Mouse (Mus musculus): ENCODE measurements around the gene Catsper1. TPM values are rescaled to one million over a fixed set of nuclear protein-coding genes. Genes with fewer than 3 reads are reported as not detected.
"Not testable (repeated sequence)": the region's sequence is repeated elsewhere in the genome, so short reads cannot be mapped to it uniquely, and the experiment has no call there.

Catsper1 gene
- polyA plus RNA-seq, 1 experiment from 2014 or later: not detected

DNA sequence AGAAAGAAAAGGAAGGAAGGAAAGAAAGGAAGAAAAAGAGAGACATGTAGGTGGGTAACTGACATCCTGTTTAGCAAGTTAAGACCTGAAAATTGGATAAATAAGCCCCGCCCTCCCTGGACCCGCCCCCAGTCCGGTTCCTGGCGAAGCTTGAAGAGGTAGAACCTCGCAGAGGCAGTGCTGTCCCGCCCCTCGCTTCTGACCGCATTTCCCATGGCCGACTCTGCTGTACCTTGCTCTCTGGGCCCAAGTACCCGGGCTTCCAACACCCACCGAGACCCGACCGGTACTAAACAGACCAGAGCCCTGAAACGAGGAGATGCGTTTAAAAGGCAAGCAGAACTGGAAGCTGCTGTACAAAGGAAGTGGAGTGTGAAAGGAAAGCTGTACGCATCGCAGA is 11.7 kb upstream of the Catsper1 start:
- Histone ChIP-seq H3K36me3 (no peaks in the 10 kb centered on the region), H3K4me1 (no peaks in the 10 kb centered on the region), H3K4me2 (replicated peaks) (no peak overlapping the region), H3K9me3 (no peaks in the 10 kb centered on the region), H3K4me3 (no peak overlapping the region), H3K27ac (no peak overlapping the region), H3K9ac (no peak overlapping the region), H3K27me3 (no peaks in the 10 kb centered on the region)
- no peak for ATAC-seq (ENCODE audit: low FRiP score, low read depth)
- WGBS: 59% methylated on average over 17 of the region's 17 CpGs

- no peaks in the 10 kb centered on the region for H3K36me3 ChIP-seq
- no peaks in the 10 kb centered on the region for H3K4me1 ChIP-seq
- no peak overlapping the region for H3K27ac ChIP-seq
- H3K4me3 ChIP-seq: no peak overlapping the region
- no peak overlapping the region for H3K9ac ChIP-seq
- H3K27me3 ChIP-seq: no peaks in the 10 kb centered on the region
- WGBS: 73% methylated on average over 19 of the region's 19 CpGs
- H3K9me3 ChIP-seq: no peaks in the 10 kb centered on the region
- no peak overlapping the region for H3K4me2 ChIP-seq (replicated peaks)
- no peak for ATAC-seq (ENCODE audit: low FRiP score, low read depth)
Observed at GRCm38 (mm10) chr19:5327970-5328369, 7.6 kb upstream of the Catsper1 start.

DNA sequence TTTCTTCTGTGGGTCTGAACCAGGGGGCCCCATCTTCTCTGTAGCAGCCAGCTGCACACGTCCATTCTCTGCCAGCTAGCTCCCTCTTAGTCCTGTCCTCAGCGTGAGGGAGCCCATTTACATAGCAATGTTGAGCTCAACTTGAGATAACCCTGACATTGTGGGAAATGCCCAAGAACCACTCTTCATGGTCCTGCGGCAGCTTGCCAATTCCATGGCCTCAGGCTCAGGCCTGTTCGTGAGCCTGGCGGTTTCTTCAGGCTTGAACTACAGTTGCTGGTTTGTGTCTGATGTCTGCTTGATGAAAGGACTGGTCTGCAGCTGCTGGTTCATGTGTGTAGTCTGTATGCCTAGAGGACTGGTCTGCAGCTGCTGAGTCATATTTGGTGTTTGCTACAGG is 800 bp upstream of the Catsper1 start:
- no peak for ATAC-seq (ENCODE audit: low FRiP score, low read depth)
- no peak overlapping the region for H3K27ac ChIP-seq
- WGBS: 63% methylated on average over 5 of the region's 5 CpGs
- H3K27me3 ChIP-seq: no peaks in the 10 kb centered on the region
- H3K4me1 ChIP-seq: no peaks in the 10 kb centered on the region
- H3K36me3 ChIP-seq: no peaks in the 10 kb centered on the region
- H3K9ac ChIP-seq: 0 out of 2 replicates have a peak overlapping the region, but pooled peaks have one; percentile 13
- no peak overlapping the region for H3K4me3 ChIP-seq
- no peaks in the 10 kb centered on the region for H3K9me3 ChIP-seq
- no peak overlapping the region for H3K4me2 ChIP-seq (replicated peaks)

- no peak for ATAC-seq (ENCODE audit: low FRiP score, low read depth)
- Histone ChIP-seq H3K4me2 (replicated peaks) (no peak overlapping the region), H3K4me1 (no peaks in the 10 kb centered on the region), H3K27me3 (no peaks in the 10 kb centered on the region), H3K9ac (no peak overlapping the region), H3K9me3 (no peaks in the 10 kb centered on the region), H3K27ac (no peak overlapping the region), H3K36me3 (no peaks in the 10 kb centered on the region), H3K4me3 (no peak overlapping the region)
- 20% methylated on average over 5 of the region's 5 CpGs for WGBS
Observed at GRCm38 (mm10) chr19:5337975-5338374, 2.4 kb downstream of the Catsper1 start.

- WGBS: 86% methylated on average over 7 of the region's 7 CpGs
Observed at GRCm38 (mm10) chr19:5341360-5341759, 5.8 kb downstream of the Catsper1 start.

GRCm38 (mm10) chr19:5345297-5346131 is 10.0 kb downstream of the Catsper1 start:
- Histone ChIP-seq H3K27me3 (peaks cover 21% of the 10 kb centered on the region), H3K36me3 (no peaks in the 10 kb centered on the region), H3K9me3 (no peaks in the 10 kb centered on the region), H3K4me3 (no peak overlapping the region), H3K27ac (no peak overlapping the region), H3K4me1 (peaks cover 9% of the 10 kb centered on the region), H3K9ac (no peak overlapping the region), H3K4me2 (replicated peaks) (no peak overlapping the region)
- ATAC-seq (ENCODE audit: low FRiP score, low read depth): peak; percentile 36; the same call in 1 of the 2 replicates
- 79% methylated on average over 6 of the region's 6 CpGs for WGBS

More at GRCm38 (mm10) chr19:5341360-5341759, 5.8 kb downstream of the Catsper1 start:
- ATAC-seq (ENCODE audit: low FRiP score, low read depth): no peak
- Histone ChIP-seq H3K27me3 (no peaks in the 10 kb centered on the region), H3K4me3 (no peak overlapping the region), H3K36me3 (no peaks in the 10 kb centered on the region), H3K9me3 (no peaks in the 10 kb centered on the region), H3K27ac (no peak overlapping the region), H3K9ac (no peak overlapping the region), H3K4me2 (replicated peaks) (no peak overlapping the region), H3K4me1 (no peaks in the 10 kb centered on the region)

DNA sequence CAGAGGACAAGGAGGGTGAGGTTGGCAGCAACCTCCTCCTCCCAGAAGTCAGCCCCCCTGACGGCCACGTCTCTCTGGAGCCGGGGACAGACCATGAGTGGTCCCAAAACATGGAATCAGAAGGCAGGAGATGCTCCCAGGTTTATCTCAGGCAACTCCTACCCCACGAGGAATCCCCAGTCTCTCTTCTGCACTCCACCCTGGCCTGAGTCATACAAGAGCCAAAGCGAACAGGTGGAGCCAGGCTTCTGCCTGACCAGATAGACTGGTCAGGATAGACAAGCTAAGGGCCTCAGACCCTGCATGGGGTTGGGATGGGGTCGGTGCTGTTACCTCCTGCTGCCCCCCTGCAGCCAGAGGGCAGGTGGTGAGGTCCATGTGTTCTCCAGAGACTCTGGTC is 12.5 kb downstream of the Catsper1 start:
- H3K9ac ChIP-seq: no peak overlapping the region
- no peaks in the 10 kb centered on the region for H3K9me3 ChIP-seq
- H3K4me3 ChIP-seq: no peak overlapping the region
- peaks cover 9% of the 10 kb centered on the region for H3K4me1 ChIP-seq
- peaks cover 21% of the 10 kb centered on the region for H3K27me3 ChIP-seq
- no peak overlapping the region for H3K4me2 ChIP-seq (replicated peaks)
- no peaks in the 10 kb centered on the region for H3K36me3 ChIP-seq
- no peak overlapping the region for H3K27ac ChIP-seq
- ATAC-seq (ENCODE audit: low FRiP score, low read depth): no peak
- WGBS: 85% methylated on average over 6 of the region's 6 CpGs

DNA sequence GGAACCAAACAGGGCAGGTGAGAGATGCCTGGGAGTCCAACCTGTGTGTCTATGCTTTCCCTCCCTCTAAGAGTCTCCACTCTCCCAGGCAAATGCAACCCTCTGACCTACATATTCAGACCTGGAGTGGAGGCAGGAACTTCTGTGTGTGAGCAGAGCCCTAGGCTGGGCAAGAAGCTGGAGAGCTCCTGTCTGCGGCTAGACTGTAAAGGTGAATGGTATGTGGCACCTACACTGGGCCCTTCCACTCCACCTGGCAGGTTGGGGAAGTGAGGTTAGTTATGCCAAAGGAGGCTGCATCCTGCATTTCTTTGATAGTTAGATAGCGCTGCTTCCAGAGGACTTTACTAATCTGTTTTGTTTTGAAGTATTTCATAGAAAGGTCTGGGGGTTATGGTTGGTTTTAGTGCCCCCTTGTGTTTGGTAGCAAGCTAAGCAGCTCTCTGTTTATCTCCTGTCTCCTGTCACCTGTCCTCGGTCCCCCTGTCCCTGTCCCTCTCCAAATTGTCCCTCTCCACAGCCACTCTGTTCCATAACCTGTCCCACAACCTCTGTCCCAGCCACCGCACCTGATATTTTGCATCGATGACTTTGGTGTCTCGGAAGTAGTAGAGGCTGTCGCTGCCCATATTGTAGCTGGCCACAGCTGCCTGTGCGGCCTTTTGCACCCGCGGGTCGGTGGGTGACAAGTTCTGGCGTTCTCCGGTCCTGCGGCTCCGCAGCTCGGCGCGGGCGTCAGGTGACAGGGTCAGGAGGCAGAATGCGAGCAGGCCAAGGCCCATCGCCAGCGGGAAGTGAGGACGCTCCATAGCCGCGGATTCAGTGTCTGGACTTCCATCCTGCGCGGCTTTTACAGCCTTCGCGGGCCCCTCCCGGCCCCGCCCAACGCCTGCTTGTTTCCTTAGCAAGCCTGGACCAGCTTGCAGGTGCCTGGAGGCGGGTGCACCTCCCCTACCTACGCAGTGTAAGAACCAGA is 13.3 kb downstream of the Catsper1 start:
- peaks cover 21% of the 10 kb centered on the region for H3K27me3 ChIP-seq
- H3K27ac ChIP-seq: no peak overlapping the region
- peaks cover 9% of the 10 kb centered on the region for H3K4me1 ChIP-seq
- H3K9ac ChIP-seq: peak overlapping the region; percentile 65
- peak overlapping the region; percentile 73 for H3K4me2 ChIP-seq (replicated peaks)
- no peaks in the 10 kb centered on the region for H3K36me3 ChIP-seq
- H3K4me3 ChIP-seq: peak overlapping the region; percentile 40
- 4% methylated on average over 34 of the region's 34 CpGs for WGBS
- ATAC-seq (ENCODE audit: low FRiP score, low read depth): no peak
- H3K9me3 ChIP-seq: no peaks in the 10 kb centered on the region

DNA sequence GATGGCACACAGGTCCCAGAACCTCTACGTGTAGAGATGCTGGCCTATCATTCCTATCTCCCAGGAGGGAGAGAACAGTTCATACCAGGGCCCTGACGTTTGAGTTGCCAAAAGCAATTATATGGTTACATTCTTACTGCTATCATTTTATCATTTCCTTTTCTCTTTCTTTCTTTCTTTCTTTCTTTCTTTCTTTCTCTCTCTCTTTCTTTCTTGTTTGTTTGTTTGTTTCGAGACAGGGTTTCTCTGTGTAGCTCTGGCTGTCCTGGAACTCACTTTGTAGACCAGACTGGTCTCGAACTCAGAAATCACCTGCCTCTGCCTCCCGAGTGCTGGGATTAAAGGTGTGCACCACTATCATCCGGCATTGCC is 13.9 kb downstream of the Catsper1 start, which contains the start of gene Cst6:
TSS of gene Cst6 (minus strand) at position 73 of the 372 bp plus-strand sequence.
- Histone ChIP-seq H3K27me3 (peaks cover 21% of the 10 kb centered on the region), H3K4me3 (peak within 1 kb of the TSS; percentile 40), H3K9ac (peak within 1 kb of the TSS; percentile 65), H3K4me2 (replicated peaks) (peak within 1 kb of the TSS; percentile 73)
- WGBS: 63% methylated on average over 6 of the region's 6 CpGs
- H3K36me3 ChIP-seq; H3K9me3 ChIP-seq; ATAC-seq (ENCODE audit: low FRiP score, low read depth); H3K4me1 ChIP-seq; H3K27ac ChIP-seq: not testable (repeated sequence)

DNA sequence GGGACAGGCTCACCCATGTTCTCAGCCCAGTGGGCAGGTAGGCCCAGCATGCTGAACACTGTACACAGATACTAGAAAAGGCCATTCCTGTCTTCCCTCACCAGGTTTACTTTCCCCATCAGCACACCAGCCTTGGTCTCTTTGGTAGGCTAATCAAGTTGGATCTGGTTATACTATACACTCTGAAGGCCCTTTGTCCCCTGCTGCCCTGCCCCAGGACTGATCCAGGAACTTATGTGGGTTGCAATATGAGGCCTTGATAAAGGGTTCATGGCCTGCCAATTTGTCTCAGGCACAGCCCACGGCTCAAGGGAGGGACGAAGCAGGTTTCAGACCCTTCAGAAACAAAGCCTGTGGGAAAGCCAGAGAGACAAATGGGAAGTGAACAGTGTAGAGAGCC is 18.1 kb downstream of the Catsper1 start:
- 90% methylated on average over 2 of the region's 2 CpGs for WGBS
- Histone ChIP-seq H3K9me3 (no peaks in the 10 kb centered on the region), H3K4me3 (no peak overlapping the region), H3K27ac (no peak overlapping the region), H3K4me2 (replicated peaks) (no peak overlapping the region), H3K9ac (no peak overlapping the region), H3K27me3 (peaks cover 13% of the 10 kb centered on the region), H3K36me3 (no peaks in the 10 kb centered on the region), H3K4me1 (peaks cover 6% of the 10 kb centered on the region)
- no peak for ATAC-seq (ENCODE audit: low FRiP score, low read depth)

- Histone ChIP-seq H3K36me3 (no peaks in the 10 kb centered on the region), H3K4me1 (no peaks in the 10 kb centered on the region), H3K9me3 (no peaks in the 10 kb centered on the region), H3K27ac (no peak overlapping the region), H3K4me3 (no peak overlapping the region), H3K9ac (no peak overlapping the region), H3K27me3 (no peaks in the 10 kb centered on the region), H3K4me2 (replicated peaks) (no peak overlapping the region)
- no peak for ATAC-seq (ENCODE audit: low FRiP score, low read depth)
- no CpG with 5 or more reads among the region's 1 CpGs for WGBS
Observed at GRCm38 (mm10) chr19:5356080-5356479, 20.5 kb downstream of the Catsper1 start.

- Histone ChIP-seq H3K4me3 (no peak overlapping the region), H3K36me3 (peaks cover 23% of the 10 kb centered on the region), H3K9me3 (no peaks in the 10 kb centered on the region), H3K4me1 (peaks cover 10% of the 10 kb centered on the region), H3K4me2 (replicated peaks) (no peak overlapping the region), H3K9ac (no peak overlapping the region), H3K27ac (no peak overlapping the region), H3K27me3 (no peaks in the 10 kb centered on the region)
- ATAC-seq (ENCODE audit: low FRiP score, low read depth): no peak
- WGBS: 94% methylated on average over 2 of the region's 2 CpGs
Observed at GRCm38 (mm10) chr19:5362186-5362585, 26.6 kb downstream of the Catsper1 start.

All from limb, embryonic 13.5 days (tissue).